Mouse (Mus musculus): ENCODE data around the gene Slfn2. TPM values are rescaled to one million over a fixed set of nuclear protein-coding genes. Genes with fewer than 3 reads are reported as not detected.

Gene Slfn2
- polyA plus RNA-seq, 1 experiment from 2014 or later, result 1.6 TPM

- Histone ChIP-seq H3K4me1 (replicated peaks; ENCODE audit: control insufficient read depth, insufficient read depth, low read length) (no peaks in the 10 kb centered on the region), H3K27me3 (ENCODE audit: control insufficient read depth, insufficient read depth, low read length) (no peaks in the 10 kb centered on the region), H3K4me2 (ENCODE audit: low read depth, low read length, severe bottlenecking) (no peak overlapping the region), H3K36me3 (ENCODE audit: control insufficient read depth, insufficient read depth, low read length) (no peaks in the 10 kb centered on the region), H3K9ac (ENCODE audit: low read length) (no peak overlapping the region), H3K9me3 (ENCODE audit: control insufficient read depth, low read length) (no peaks in the 10 kb centered on the region), H3K4me3 (ENCODE audit: low read depth, low read length) (no peak overlapping the region), H3K27ac (ENCODE audit: low read depth, low read length) (no peak overlapping the region)
- 86% methylated on average over 4 of the region's 4 CpGs for WGBS
- DNase-seq (ENCODE audit: low spot score) (no peak), ATAC-seq (replicated peaks; ENCODE audit: low FRiP score) (no peak)
Measured at GRCm38 (mm10) chr11:83043891-83044290, 21.0 kb upstream of the Slfn2 start.

GRCm38 (mm10) chr11:83045642-83046041, 19.3 kb upstream of the Slfn2 start:
- WGBS, result 84% methylated on average over 3 of the region's 3 CpGs

GRCm38 (mm10) chr11:83057863-83058262, 7.0 kb upstream of the Slfn2 start:
- 4% methylated on average over 5 of the region's 5 CpGs for WGBS
- no peak overlapping the region for H3K9ac ChIP-seq (ENCODE audit: low read length)
- no peaks in the 10 kb centered on the region for H3K4me1 ChIP-seq (replicated peaks; ENCODE audit: control insufficient read depth, insufficient read depth, low read length)
- no peaks in the 10 kb centered on the region for H3K36me3 ChIP-seq (ENCODE audit: control insufficient read depth, insufficient read depth, low read length)
- no peaks in the 10 kb centered on the region for H3K9me3 ChIP-seq (ENCODE audit: control insufficient read depth, low read length)
- H3K4me2 ChIP-seq (ENCODE audit: low read depth, low read length, severe bottlenecking), result no peak overlapping the region
- H3K27me3 ChIP-seq (ENCODE audit: control insufficient read depth, insufficient read depth, low read length), result no peaks in the 10 kb centered on the region
- DNase-seq (ENCODE audit: low spot score) (peak; percentile 74), ATAC-seq (replicated peaks; ENCODE audit: low FRiP score) (no peak; the same call in 1 of the 2 replicates)
- H3K27ac ChIP-seq (ENCODE audit: low read depth, low read length), result no peak overlapping the region
- no peak overlapping the region for H3K4me3 ChIP-seq (ENCODE audit: low read depth, low read length)

More at GRCm38 (mm10) chr11:83045642-83046041, 19.3 kb upstream of the Slfn2 start:
- no peak overlapping the region for H3K27ac ChIP-seq (ENCODE audit: low read depth, low read length)
- H3K4me1 ChIP-seq (replicated peaks; ENCODE audit: control insufficient read depth, insufficient read depth, low read length), result no peaks in the 10 kb centered on the region
- H3K9ac ChIP-seq (ENCODE audit: low read length), result no peak overlapping the region
- H3K36me3 ChIP-seq (ENCODE audit: control insufficient read depth, insufficient read depth, low read length), result no peaks in the 10 kb centered on the region
- H3K4me2 ChIP-seq (ENCODE audit: low read depth, low read length, severe bottlenecking), result no peak overlapping the region
- ATAC-seq (replicated peaks; ENCODE audit: low FRiP score) (no peak), DNase-seq (ENCODE audit: low spot score) (no peak)
- no peaks in the 10 kb centered on the region for H3K9me3 ChIP-seq (ENCODE audit: control insufficient read depth, low read length)
- no peak overlapping the region for H3K4me3 ChIP-seq (ENCODE audit: low read depth, low read length)
- no peaks in the 10 kb centered on the region for H3K27me3 ChIP-seq (ENCODE audit: control insufficient read depth, insufficient read depth, low read length)

- Histone ChIP-seq H3K4me1 (replicated peaks; ENCODE audit: control insufficient read depth, insufficient read depth, low read length) (no peaks in the 10 kb centered on the region; the same call in 1 of the 2 replicates), H3K27me3 (ENCODE audit: control insufficient read depth, insufficient read depth, low read length) (no peaks in the 10 kb centered on the region), H3K4me3 (ENCODE audit: low read depth, low read length) (no peak overlapping the region), H3K4me2 (ENCODE audit: low read depth, low read length, severe bottlenecking) (no peak overlapping the region), H3K9me3 (ENCODE audit: control insufficient read depth, low read length) (no peaks in the 10 kb centered on the region), H3K9ac (ENCODE audit: low read length) (no peak overlapping the region), H3K36me3 (ENCODE audit: control insufficient read depth, insufficient read depth, low read length) (no peaks in the 10 kb centered on the region), H3K27ac (ENCODE audit: low read depth, low read length) (no peak overlapping the region)
- no peak for ATAC-seq (replicated peaks; ENCODE audit: low FRiP score)
- 83% methylated on average over 5 of the region's 5 CpGs for WGBS
- DNase-seq (ENCODE audit: low spot score), result no peak
Measured at GRCm38 (mm10) chr11:83060412-83061020, 4.4 kb upstream of the Slfn2 start.

GRCm38 (mm10) chr11:83061806-83062205, 3.1 kb upstream of the Slfn2 start:
- DNase-seq (ENCODE audit: low spot score) (no peak), ATAC-seq (replicated peaks; ENCODE audit: low FRiP score) (no peak)
- no peak overlapping the region for H3K4me2 ChIP-seq (ENCODE audit: low read depth, low read length, severe bottlenecking)
- no peaks in the 10 kb centered on the region; the same call in 1 of the 2 replicates for H3K4me1 ChIP-seq (replicated peaks; ENCODE audit: control insufficient read depth, insufficient read depth, low read length)
- no peak overlapping the region for H3K4me3 ChIP-seq (ENCODE audit: low read depth, low read length)
- H3K27ac ChIP-seq (ENCODE audit: low read depth, low read length), result no peak overlapping the region
- H3K9ac ChIP-seq (ENCODE audit: low read length), result no peak overlapping the region
- H3K9me3 ChIP-seq (ENCODE audit: control insufficient read depth, low read length), result no peaks in the 10 kb centered on the region
- no peaks in the 10 kb centered on the region for H3K36me3 ChIP-seq (ENCODE audit: control insufficient read depth, insufficient read depth, low read length)
- WGBS, result 89% methylated on average over 7 of the region's 7 CpGs
- H3K27me3 ChIP-seq (ENCODE audit: control insufficient read depth, insufficient read depth, low read length), result no peaks in the 10 kb centered on the region

- H3K27me3 ChIP-seq (ENCODE audit: control insufficient read depth, insufficient read depth, low read length), result no peaks in the 10 kb centered on the region
- no peaks in the 10 kb centered on the region for H3K9me3 ChIP-seq (ENCODE audit: control insufficient read depth, low read length)
- no peak overlapping the region for H3K4me3 ChIP-seq (ENCODE audit: low read depth, low read length)
- H3K4me1 ChIP-seq (replicated peaks; ENCODE audit: control insufficient read depth, insufficient read depth, low read length), result no peaks in the 10 kb centered on the region; the same call in 1 of the 2 replicates
- H3K27ac ChIP-seq (ENCODE audit: low read depth, low read length), result no peak overlapping the region
- ATAC-seq (replicated peaks; ENCODE audit: low FRiP score) (no peak), DNase-seq (ENCODE audit: low spot score) (no peak)
- H3K4me2 ChIP-seq (ENCODE audit: low read depth, low read length, severe bottlenecking), result no peak overlapping the region
- H3K36me3 ChIP-seq (ENCODE audit: control insufficient read depth, insufficient read depth, low read length), result no peaks in the 10 kb centered on the region
- no peak overlapping the region for H3K9ac ChIP-seq (ENCODE audit: low read length)
- WGBS, result 75% methylated on average over 4 of the region's 4 CpGs
Measured at GRCm38 (mm10) chr11:83063126-83063525, 1.8 kb upstream of the Slfn2 start.

GRCm38 (mm10) chr11:83063941-83064349, 967 bp upstream of the Slfn2 start:
- no peak overlapping the region for H3K4me3 ChIP-seq (ENCODE audit: low read depth, low read length)
- H3K27me3 ChIP-seq (ENCODE audit: control insufficient read depth, insufficient read depth, low read length), result no peaks in the 10 kb centered on the region
- H3K36me3 ChIP-seq (ENCODE audit: control insufficient read depth, insufficient read depth, low read length), result no peaks in the 10 kb centered on the region
- H3K9me3 ChIP-seq (ENCODE audit: control insufficient read depth, low read length), result no peaks in the 10 kb centered on the region
- H3K27ac ChIP-seq (ENCODE audit: low read depth, low read length), result no peak overlapping the region
- H3K9ac ChIP-seq (ENCODE audit: low read length), result no peak overlapping the region
- WGBS, result 58% methylated on average over 3 of the region's 3 CpGs
- ATAC-seq (replicated peaks; ENCODE audit: low FRiP score), result no peak
- H3K4me2 ChIP-seq (ENCODE audit: low read depth, low read length, severe bottlenecking), result no peak overlapping the region
- DNase-seq (ENCODE audit: low spot score), result no peak
- H3K4me1 ChIP-seq (replicated peaks; ENCODE audit: control insufficient read depth, insufficient read depth, low read length), result no peaks in the 10 kb centered on the region; the same call in 1 of the 2 replicates

GRCm38 (mm10) chr11:83065441-83066344, 781 bp downstream of the Slfn2 start:
- Histone ChIP-seq H3K4me3 (ENCODE audit: low read depth, low read length) (no peak overlapping the region), H3K4me1 (replicated peaks; ENCODE audit: control insufficient read depth, insufficient read depth, low read length) (no peaks in the 10 kb centered on the region; the same call in 1 of the 2 replicates), H3K9me3 (ENCODE audit: control insufficient read depth, low read length) (no peaks in the 10 kb centered on the region), H3K27me3 (ENCODE audit: control insufficient read depth, insufficient read depth, low read length) (no peaks in the 10 kb centered on the region), H3K4me2 (ENCODE audit: low read depth, low read length, severe bottlenecking) (no peak overlapping the region), H3K9ac (ENCODE audit: low read length) (no peak overlapping the region), H3K36me3 (ENCODE audit: control insufficient read depth, insufficient read depth, low read length) (no peaks in the 10 kb centered on the region), H3K27ac (ENCODE audit: low read depth, low read length) (no peak overlapping the region)
- WGBS, result 16% methylated on average over 6 of the region's 6 CpGs
- ATAC-seq (replicated peaks; ENCODE audit: low FRiP score) (no peak), DNase-seq (ENCODE audit: low spot score) (no peak)

Measured in forebrain, embryonic 11.5 days (tissue).